Mouse (Mus musculus) midbrain, embryonic 14.5 days (tissue): ENCODE data around the gene 4921509C19Rik. TPM values are rescaled to one million over a fixed set of nuclear protein-coding genes. Genes with fewer than 3 reads are reported as not detected.
"Not testable (repeated sequence)": the region's sequence is repeated elsewhere in the genome, so short reads cannot be mapped to it uniquely, and the experiment has no call there.

Experiments
- ATAC-seq: fragments of 200-750 bp; cut with Nextera tagmentation; 2 replicates; pipeline ENCODE4 v1.8.0; 2017; ENCODE audit warnings: moderate number of reproducible peaks, moderate library complexity; ENCODE audit not compliant: low FRiP score, low TSS enrichment
- DNase-seq: peaks from one replicate; pipeline ENCODE4 v3.0.0-alpha.2; 2015
- H3K27ac ChIP-seq: fragments of 300-500 bp; sonication (generic); replicated peaks from 2 replicates; pipeline ENCODE4 v1.5.1; 2014; ENCODE audit warnings: mild to moderate bottlenecking, low read depth, low read length, moderate library complexity
- H3K27me3 ChIP-seq: fragments of 300-500 bp; sonication (generic); 2 replicates; pipeline ENCODE4 v1.6.1; 2014; ENCODE audit warnings: low read length, control low read depth, mixed read lengths; ENCODE audit not compliant: control insufficient read depth, insufficient read depth
- H3K36me3 ChIP-seq: fragments of 300-500 bp; sonication (generic); 2 replicates; pipeline ENCODE4 v1.6.1; 2014; ENCODE audit warnings: low read length, control low read depth; ENCODE audit not compliant: control insufficient read depth, insufficient read depth
- H3K4me1 ChIP-seq: fragments of 300-500 bp; sonication (generic); 2 replicates; pipeline ENCODE4 v1.6.1; 2014; ENCODE audit warnings: mild to moderate bottlenecking, antibody characterized with exemption, low read length, control low read depth; ENCODE audit not compliant: control insufficient read depth, insufficient read depth
- H3K4me2 ChIP-seq: fragments of 300-500 bp; sonication (generic); 2 replicates; pipeline ENCODE4 v1.6.1; 2014; ENCODE audit warnings: mild to moderate bottlenecking, low read length, moderate library complexity
- H3K4me3 ChIP-seq: fragments of 300-500 bp; sonication (generic); replicated peaks from 2 replicates; pipeline ENCODE4 v1.5.1; 2014; ENCODE audit warnings: low read depth, low read length
- H3K9ac ChIP-seq: fragments of 300-500 bp; sonication (generic); replicated peaks from 2 replicates; pipeline ENCODE4 v1.6.1; 2014; ENCODE audit warnings: mild to moderate bottlenecking, low read length, moderate library complexity
- H3K9me3 ChIP-seq: fragments of 300-500 bp; sonication (generic); 2 replicates; pipeline ENCODE4 v1.6.1; 2016; ENCODE audit warnings: low read length, control low read depth, mixed read lengths; ENCODE audit not compliant: control insufficient read depth
- WGBS: fragments of 180-500 bp; shearing (Covaris S2); extraction: QIAGEN DNeasy Blood & Tissue Kit; methylation state at CpG from one replicate; pipeline ENCODE4 v1.1.7; 2014; 5-methylcytosine and 5-hydroxymethylcytosine counted together
- polyA plus RNA-seq: library from polyadenylated mRNA; unstranded; fragments of >200 nt; fragmentation: Nextera tagmentation; extraction: Ambion mirVana; gene quantifications from 2 replicates; pipeline ENCODE4 v1.2.1, GENCODE M21; 2014

4921509C19Rik gene
- not detected in 2 replicates for polyA plus RNA-seq

- not testable (repeated sequence) for H3K36me3 ChIP-seq, H3K27ac ChIP-seq, H3K4me3 ChIP-seq, H3K9me3 ChIP-seq, ATAC-seq, H3K4me2 ChIP-seq, H3K9ac ChIP-seq, H3K27me3 ChIP-seq, DNase-seq, H3K4me1 ChIP-seq
- WGBS: 83% methylated on average over 4 of the region's 5 CpGs
Observed at GRCm38 (mm10) chr2:151476053-151476452, at the start of gene 4921509C19Rik. 4921509C19Rik (minus strand) TSS chr2:151476153.

- no peak for DNase-seq
- no peak for ATAC-seq
- H3K27me3 ChIP-seq: no peaks in the 10 kb centered on the region
- H3K9ac ChIP-seq: no peak overlapping the region
- no peaks in the 10 kb centered on the region for H3K9me3 ChIP-seq
- no peak overlapping the region for H3K4me2 ChIP-seq
- H3K4me3 ChIP-seq: no peak overlapping the region
- H3K36me3 ChIP-seq: peaks cover 14% of the 10 kb centered on the region
- no peaks in the 10 kb centered on the region for H3K4me1 ChIP-seq
- H3K27ac ChIP-seq: no peak overlapping the region
- WGBS: 80% methylated on average over 2 of the region's 2 CpGs
Observed at GRCm38 (mm10) chr2:151525520-151525919, 49.6 kb upstream of the 4921509C19Rik start.

- Histone ChIP-seq H3K27ac (no peak overlapping the region), H3K36me3 (peaks cover 20% of the 10 kb centered on the region), H3K4me1 (no peaks in the 10 kb centered on the region), H3K4me3 (no peak overlapping the region), H3K9ac (no peak overlapping the region), H3K4me2 (no peak overlapping the region), H3K27me3 (no peaks in the 10 kb centered on the region), H3K9me3 (no peaks in the 10 kb centered on the region)
- DNase-seq: no peak
- no peak for ATAC-seq
- WGBS: 68% methylated on average over 4 of the region's 4 CpGs
Observed at GRCm38 (mm10) chr2:151524324-151525041, 48.5 kb upstream of the 4921509C19Rik start.

GRCm38 (mm10) chr2:151519000-151519399, 43.0 kb upstream of the 4921509C19Rik start:
- peaks cover 41% of the 10 kb centered on the region for H3K36me3 ChIP-seq
- H3K9me3 ChIP-seq: no peaks in the 10 kb centered on the region
- H3K4me1 ChIP-seq: no peaks in the 10 kb centered on the region
- no peak overlapping the region for H3K4me2 ChIP-seq
- H3K27ac ChIP-seq: no peak overlapping the region
- 92% methylated on average over 2 of the region's 2 CpGs for WGBS
- no peak overlapping the region for H3K4me3 ChIP-seq
- H3K9ac ChIP-seq: no peak overlapping the region
- no peaks in the 10 kb centered on the region for H3K27me3 ChIP-seq
- DNase-seq (no peak), ATAC-seq (no peak)

GRCm38 (mm10) chr2:151513525-151514285, 37.8 kb upstream of the 4921509C19Rik start:
- Histone ChIP-seq H3K27me3 (no peaks in the 10 kb centered on the region), H3K9ac (no peak overlapping the region), H3K4me2 (no peak overlapping the region), H3K4me1 (no peaks in the 10 kb centered on the region), H3K36me3 (peaks cover 75% of the 10 kb centered on the region), H3K4me3 (no peak overlapping the region), H3K9me3 (no peaks in the 10 kb centered on the region), H3K27ac (no peak overlapping the region)
- WGBS: 89% methylated on average over 3 of the region's 3 CpGs
- ATAC-seq (no peak), DNase-seq (peak; percentile 4)

- ATAC-seq: no peak
- Histone ChIP-seq H3K4me1 (no peaks in the 10 kb centered on the region), H3K36me3 (peaks cover 84% of the 10 kb centered on the region), H3K27me3 (no peaks in the 10 kb centered on the region), H3K9ac (no peak overlapping the region), H3K4me3 (no peak overlapping the region), H3K4me2 (no peak overlapping the region), H3K9me3 (no peaks in the 10 kb centered on the region), H3K27ac (no peak overlapping the region)
- DNase-seq: peak; percentile 54
Observed at GRCm38 (mm10) chr2:151512199-151512598, 36.2 kb upstream of the 4921509C19Rik start.

GRCm38 (mm10) chr2:151504226-151504625, 28.3 kb upstream of the 4921509C19Rik start:
- no peak overlapping the region for H3K4me2 ChIP-seq
- H3K9me3 ChIP-seq: no peaks in the 10 kb centered on the region
- ATAC-seq (no peak), DNase-seq (no peak)
- H3K27me3 ChIP-seq: no peaks in the 10 kb centered on the region
- H3K4me3 ChIP-seq: no peak overlapping the region
- H3K27ac ChIP-seq: no peak overlapping the region
- 89% methylated on average over 4 of the region's 4 CpGs for WGBS
- H3K4me1 ChIP-seq: no peaks in the 10 kb centered on the region
- H3K36me3 ChIP-seq: peaks cover 84% of the 10 kb centered on the region
- no peak overlapping the region for H3K9ac ChIP-seq

- Histone ChIP-seq H3K4me3 (no peak overlapping the region), H3K9ac (no peak overlapping the region), H3K36me3 (peaks cover 73% of the 10 kb centered on the region), H3K9me3 (no peaks in the 10 kb centered on the region), H3K4me1 (no peaks in the 10 kb centered on the region), H3K4me2 (no peak overlapping the region), H3K27ac (no peak overlapping the region), H3K27me3 (no peaks in the 10 kb centered on the region)
- DNase-seq (no peak), ATAC-seq (no peak)
- 92% methylated on average over 6 of the region's 6 CpGs for WGBS
Observed at GRCm38 (mm10) chr2:151500442-151501007, 24.6 kb upstream of the 4921509C19Rik start.
